Mouse (Mus musculus): ENCODE measurements around the gene Pltp. TPM values are rescaled to one million over a fixed set of nuclear protein-coding genes. Genes with fewer than 3 reads are reported as not detected.
"Not testable (repeated sequence)": the region's sequence is repeated elsewhere in the genome, so short reads cannot be mapped to it uniquely, and the experiment has no call there.

The Pltp gene
- total RNA-seq, 2 experiments from 2014 or later = 72.9 to 79.2 TPM

DNA sequence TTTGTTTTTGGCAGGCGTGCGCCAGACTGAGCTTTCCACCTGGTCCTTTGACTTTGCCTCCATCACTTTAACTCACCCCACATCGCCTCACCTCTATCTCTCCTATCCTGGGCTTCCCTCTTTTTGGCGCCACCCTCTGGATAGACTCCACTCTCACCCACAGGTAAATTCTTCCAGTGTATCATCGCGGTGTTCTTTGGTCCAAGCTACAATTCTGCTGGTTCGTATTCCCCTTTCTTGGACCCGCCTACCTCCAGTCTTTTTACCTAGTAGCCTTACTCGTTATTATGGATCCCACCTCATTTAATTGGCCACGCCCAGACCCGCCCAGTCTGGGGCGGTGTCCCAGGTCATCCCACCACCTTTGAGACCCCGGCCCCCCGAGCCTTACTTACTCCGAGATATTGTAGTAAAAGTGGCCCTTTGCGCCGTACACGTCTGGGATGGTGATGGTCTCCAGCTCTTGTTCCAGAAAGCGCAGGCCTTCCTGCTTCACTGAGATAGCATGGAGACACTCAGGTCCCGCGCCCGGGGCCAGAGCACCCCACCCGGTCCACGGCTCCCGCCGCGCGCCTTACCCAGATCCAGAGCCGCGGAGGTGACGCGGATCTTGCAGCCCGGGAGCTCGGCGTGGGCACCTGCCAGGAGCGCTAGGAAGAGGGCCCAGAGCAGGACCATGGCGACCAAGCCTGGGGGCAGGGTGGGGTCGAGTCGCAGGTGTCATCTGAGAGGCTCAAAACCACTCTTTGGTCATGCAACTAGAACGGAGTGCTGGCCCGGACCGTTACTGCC lies 1.0 kb downstream of the Pltp start:
- no peak for DNase-seq (ENCODE audit: low spot score in 2 of 2)

DNA sequence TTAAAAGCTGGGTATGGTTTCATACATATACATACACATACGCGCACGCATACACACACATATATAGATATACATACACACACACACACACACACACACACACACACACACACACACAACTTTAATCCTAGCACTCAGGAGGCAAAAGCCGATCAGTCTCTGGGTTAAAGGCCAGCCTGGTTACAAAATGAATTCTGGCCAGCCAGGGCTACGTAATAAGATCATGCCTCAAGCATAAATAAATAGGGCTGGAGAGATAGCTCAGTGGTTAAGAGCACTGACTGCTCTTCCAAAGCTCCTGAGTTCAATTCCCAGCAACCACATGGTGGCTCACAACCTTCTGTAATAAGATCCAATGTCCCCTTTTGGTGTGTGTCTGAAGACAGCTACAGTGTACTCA lies 1.9 kb downstream of the Pltp start:
- DNase-seq (ENCODE audit: low spot score in 2 of 2) = not testable (repeated sequence)

DNA sequence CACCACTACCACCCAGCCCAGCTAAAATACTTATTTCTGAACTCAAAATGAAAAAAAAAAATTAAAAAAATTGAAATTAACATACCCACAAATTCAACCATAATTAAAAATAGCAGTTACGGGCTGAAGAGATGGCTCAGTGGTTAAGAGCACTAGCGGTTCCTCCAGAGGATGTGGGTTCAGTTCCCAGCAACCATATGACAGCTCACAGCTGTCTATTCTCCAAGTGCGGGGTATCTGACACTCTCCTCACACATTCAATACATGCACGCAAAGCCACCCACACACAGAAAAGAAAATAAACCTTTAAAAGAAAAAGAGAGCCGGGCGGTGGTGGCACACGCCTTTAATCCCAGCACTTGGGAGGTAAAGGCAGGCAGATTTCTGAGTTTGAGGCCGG lies 7.5 kb downstream of the Pltp start:
- no peak for DNase-seq (ENCODE audit: low spot score in 2 of 2)

DNA sequence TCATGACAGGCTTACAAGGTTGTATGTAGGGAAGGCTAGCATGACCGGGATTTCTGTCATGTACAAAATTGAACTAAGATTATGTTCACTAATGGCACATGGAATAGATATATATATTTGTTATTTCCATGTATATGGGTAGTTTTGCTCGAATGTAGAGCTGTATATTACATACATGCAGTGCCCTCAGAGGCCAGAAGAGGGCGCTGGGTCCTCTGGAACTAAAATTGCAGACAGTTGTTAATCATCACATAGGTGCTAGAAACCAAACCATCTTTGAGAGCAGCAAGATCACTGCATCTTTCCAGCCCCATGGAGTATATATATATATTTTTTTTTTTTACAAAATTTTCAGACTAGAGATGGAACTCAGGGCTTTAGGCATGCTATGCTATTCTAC lies 11.7 kb downstream of the Pltp start:
- DNase-seq (ENCODE audit: low spot score in 2 of 2) = no peak

DNA sequence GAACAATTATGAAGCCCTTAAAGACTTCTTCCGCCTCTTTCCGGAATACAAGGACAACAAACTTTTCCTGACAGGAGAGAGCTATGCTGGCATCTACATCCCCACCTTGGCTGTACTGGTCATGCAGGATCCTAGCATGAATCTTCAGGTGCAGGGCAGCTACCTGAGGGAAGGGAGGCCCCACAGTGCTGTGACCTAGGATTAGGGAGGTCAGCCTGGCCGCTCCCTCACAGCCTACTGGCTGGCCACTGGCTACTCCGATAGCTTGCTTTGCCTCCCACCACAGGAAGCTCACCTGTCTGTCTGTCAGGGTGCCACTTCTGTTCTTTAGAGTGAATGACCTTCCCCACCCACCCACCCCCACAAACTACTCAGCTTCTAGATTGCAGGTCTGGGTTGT lies 22.3 kb downstream of the Pltp start:
- DNase-seq (ENCODE audit: low spot score in 2 of 2) = no peak

DNA sequence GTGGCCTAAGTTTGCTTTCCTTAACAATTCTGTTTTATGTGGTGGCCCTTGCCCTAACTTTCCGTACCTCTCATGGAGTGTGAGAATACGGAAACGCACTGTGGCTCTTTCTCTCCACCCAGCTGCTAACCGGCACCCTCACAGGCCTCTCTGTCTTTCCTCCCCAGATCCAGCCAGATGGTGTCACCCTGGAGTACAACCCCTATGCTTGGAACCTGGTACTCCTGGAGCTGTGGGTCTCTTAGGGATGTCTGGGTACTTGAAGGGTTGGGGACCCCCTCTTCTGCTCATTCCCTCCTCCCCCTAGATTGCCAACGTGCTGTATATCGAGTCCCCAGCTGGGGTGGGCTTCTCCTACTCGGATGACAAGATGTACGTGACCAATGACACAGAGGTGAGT lies 23.0 kb downstream of the Pltp start:
- no peak for DNase-seq (ENCODE audit: low spot score in 2 of 2)

DNA sequence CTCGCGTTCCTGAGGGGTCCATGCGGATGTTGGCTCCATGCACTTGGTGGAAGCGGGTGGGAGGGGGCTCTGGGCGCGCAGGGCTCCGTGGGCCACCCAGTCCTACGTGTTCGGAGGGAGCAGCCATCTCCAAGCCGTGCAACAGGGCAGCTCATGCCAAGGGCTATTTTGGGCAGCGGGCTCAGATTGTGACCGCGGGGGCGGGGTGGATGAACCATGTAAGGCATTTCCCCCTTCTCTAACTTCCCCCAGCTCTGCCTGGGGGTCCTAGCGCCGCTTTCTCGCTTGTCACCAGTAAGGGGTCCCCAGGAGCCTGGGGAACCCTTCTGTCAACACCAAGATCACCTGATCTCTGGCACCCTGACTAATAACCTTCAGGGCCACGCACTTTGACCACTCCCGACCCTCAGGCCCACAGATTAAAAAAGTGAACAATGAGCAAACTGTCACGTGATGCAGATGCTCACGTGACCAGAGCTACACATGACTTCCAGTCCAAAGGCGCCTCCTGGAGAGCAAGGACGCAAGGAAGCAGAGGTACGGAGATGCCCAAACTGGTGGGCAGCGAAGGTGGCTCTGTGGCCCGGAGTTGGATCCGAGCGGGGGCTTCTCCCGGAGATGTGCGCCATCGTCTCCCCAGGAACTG lies 24.1 kb downstream of the Pltp start, which contains the start of gene Neurl2:
Gene Neurl2, minus strand, starts transcription at position 143 of the 646 bp plus-strand sequence.
- DNase-seq (ENCODE audit: low spot score in 2 of 2) = peak; percentile 93 to 94

DNA sequence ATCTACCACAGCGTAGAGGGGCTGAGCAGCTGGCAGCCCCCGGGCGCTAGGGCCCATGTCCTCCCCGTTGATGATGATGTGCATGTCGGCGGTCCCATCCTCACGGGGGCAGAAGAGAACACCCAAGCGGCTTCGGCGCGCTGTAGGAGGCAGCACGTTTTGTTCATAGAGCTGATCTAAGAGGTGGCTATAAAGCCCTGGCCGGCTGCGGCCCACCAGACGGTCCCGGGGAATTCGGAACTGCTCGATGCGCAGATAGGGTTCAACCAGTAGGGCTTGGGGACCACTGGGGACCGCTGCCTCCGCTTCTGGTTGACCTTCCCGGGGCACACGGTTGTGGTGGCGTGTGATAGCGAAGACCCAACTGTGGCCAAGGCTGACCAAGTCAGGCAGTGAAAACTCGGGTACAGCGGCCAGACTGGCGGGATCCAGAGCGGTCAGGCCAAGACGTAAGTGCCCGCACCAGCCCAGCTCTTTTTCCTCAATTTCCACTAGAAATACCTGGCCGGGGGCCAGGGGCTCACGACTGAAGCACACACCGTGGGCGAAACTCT lies 24.7 kb downstream of the Pltp start, which contains the start of gene Ctsa:
Gene Ctsa, plus strand, starts transcription at position 126 of the 554 bp plus-strand sequence.
- peak; percentile 79 to 87 for DNase-seq (ENCODE audit: low spot score in 2 of 2)

DNA sequence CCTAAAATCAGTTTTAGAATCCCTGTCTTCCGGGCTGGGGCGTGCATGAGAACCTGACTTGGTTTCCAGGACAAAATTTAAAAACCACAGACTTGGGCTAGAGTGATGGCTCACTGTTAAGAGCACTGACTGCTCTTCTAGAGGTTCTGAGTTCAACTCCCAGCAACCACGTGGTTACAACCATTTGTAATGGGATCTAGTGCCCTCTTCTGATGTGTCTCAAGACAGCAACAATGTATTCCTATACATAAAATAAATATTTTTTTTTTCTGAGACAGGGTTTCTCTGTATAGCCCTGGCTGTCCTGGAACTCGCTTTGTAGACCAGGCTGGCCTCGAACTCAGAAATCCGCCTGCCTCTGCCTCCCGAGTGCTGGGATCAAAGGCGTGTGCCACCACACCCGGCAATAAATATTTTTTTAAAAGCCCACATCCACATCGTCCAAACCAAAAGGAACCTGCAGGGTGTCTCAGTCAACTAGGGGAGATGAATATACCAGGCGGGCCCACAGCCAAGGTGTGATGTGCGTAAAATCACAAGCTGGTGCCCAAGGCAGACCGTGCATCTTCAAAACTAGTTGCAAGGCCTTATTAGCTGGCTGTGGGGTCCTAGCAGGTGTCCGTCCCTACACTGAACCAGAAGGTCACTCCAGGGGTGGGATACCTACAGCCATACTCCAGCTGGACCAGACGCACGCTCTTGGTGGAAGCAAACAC lies 25.3 kb downstream of the Pltp start:
- no peak for DNase-seq (ENCODE audit: low spot score in 2 of 2)

DNA sequence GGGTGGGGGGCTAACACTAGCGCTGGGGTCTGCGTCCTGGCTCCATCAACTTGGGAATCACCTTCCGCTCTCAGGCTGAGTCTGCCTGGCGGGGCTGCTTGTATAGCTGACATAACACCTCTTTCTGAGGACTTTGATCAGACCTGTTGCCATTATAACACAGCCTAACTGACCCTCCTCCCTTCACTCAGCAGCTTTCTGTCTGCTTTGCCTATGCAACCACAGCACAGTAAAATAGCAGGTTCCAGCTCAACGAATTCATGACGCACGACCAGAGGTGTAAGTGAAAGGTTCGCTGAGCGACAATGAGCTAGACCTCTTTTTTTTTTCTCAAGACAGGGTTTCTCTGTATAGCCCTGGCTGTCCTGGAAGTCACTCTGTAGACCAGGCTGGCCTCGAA lies 26.5 kb downstream of the Pltp start:
- no peak for DNase-seq (ENCODE audit: low spot score in 2 of 2)

DNA sequence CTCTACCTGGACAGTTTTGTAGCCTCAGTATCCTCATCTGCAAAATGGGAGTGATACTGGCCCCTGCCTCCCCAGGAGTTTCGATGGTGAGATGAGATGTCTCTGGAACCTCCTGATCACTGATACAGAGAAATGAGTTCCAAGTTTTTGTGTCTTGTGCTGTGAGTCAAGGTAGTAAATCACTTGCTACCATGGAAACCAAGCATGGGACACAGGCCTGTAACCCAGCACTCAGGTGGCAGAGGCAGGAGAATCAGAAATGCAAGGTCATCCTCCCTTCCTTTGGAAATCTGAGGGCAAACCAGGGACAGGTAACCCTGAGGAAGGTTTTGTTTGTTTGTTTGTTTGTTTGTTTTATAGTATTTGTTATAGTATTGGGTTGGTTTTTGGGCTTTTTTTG lies 28.4 kb downstream of the Pltp start:
- no peak for DNase-seq (ENCODE audit: low spot score in 2 of 2)

DNA sequence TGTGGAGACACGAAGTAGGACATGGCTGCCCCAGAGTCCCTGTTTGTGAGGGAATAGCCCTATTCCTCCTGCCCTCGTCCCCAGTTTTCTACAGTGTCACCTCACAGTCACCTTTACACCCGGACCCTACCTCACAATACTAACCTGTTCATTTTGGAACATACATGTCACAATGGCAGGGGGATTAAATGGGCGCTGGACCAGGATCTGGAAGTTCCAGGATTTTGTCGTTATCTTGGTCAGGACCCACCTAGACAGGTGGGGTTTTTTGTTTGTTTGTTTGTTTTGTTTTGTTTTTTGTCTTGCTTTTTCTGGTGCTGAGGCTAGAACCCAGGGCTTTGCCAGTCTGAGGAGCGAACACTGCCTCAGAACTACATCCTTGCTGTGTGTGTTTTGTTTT lies 29.1 kb downstream of the Pltp start, which contains the start of gene Spata25:
Gene Spata25, minus strand, starts transcription at position 101 of the 400 bp plus-strand sequence.
- DNase-seq (ENCODE audit: low spot score in 2 of 2) = no peak

DNA sequence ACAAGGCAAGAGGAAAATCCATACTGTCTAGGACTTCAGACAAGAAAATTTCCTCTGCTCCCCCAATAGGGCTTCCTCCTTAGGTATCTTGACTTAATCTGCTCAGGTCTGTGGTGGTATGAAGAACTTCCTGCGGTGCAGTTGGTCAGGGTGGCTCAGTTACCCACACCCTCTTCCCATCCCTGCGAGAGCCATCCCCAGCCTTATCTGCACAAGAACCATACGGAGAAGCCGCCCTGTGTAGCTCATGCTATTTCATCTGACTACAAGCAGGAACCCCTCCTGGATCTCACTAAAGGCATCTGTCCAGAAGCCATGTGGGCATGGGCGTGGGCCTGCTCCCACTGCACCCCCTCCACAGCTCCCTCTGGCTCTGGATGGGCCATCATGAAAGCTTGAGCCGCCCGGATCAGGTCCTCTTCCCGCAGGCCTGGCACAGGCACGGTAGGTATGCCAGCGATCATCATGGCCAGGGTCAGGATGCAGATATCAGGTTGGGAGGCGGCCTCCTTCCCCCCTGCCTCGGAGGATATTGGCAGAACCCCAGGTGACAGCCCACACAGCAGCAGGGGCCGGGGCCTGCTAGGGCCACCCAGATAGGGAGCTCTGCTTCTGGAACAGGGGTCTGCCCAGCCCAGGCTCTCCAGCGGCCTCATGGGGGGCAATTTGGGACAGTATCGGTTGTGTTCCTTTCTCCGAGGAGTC lies 30.2 kb downstream of the Pltp start:
- DNase-seq (ENCODE audit: low spot score in 2 of 2) = no peak

DNA sequence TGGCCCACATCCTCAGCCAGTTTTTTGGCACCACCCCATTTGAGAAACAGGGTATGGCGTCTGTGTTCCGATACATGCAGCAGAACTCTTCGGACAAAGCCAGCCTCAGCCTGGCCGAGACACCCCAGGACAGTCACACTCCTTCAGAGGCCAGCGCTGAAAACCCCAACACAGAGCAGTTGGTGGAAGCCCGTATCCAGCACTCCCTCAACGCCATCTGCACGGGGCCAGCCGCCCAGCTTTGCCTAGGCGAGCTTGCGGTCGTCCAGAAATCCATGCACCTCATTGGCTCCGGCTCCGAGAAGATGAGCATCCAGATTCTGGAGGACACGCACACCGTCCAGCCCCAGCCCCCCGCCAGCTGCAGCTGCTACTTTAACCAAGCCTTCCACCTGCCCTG lies 32.0 kb downstream of the Pltp start:
- no peak for DNase-seq (ENCODE audit: low spot score in 2 of 2)

DNA sequence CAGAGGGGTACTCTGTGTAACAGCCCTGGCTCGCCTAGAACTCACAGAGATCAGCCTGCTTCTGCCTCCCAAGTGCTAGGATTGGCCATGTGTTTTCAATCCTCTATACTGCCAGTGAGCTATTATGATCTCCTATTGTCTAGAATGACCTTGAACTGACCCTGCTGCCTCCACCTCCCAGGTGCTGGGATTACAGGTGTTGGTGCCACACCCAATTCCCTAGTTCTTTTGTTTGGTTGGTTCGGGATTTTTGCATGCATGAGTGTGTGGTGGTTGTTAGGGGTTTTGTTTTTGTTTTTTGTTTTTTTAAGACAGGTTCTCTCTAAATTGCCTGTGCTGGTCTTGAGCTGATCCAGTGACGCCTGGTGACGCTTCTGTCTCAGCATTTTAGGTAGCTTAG lies 33.5 kb downstream of the Pltp start:
- no peak for DNase-seq (ENCODE audit: low spot score in 2 of 2)

DNA sequence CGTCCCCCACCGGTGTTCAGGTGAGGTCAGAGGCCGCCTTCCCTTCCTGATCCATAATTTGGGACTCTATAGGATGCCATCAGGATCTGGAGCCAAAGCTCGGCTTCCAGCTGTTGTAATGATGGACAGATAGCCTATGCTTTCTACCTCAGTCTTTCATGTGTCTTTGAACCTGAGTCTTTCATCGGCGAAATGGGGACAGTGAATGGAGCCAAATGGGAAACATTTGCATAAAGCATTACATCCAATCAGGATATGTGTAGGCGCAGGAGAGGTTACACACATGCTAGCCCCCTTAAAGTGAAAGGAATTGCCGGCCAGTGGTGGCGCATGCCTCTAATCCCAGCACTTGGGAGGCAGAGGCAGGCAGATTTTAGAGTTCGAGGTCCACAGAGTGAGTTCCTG lies 34.3 kb downstream of the Pltp start:
- DNase-seq (ENCODE audit: low spot score in 2 of 2) = peak in 1 of 2 experiments; percentile 27

DNA sequence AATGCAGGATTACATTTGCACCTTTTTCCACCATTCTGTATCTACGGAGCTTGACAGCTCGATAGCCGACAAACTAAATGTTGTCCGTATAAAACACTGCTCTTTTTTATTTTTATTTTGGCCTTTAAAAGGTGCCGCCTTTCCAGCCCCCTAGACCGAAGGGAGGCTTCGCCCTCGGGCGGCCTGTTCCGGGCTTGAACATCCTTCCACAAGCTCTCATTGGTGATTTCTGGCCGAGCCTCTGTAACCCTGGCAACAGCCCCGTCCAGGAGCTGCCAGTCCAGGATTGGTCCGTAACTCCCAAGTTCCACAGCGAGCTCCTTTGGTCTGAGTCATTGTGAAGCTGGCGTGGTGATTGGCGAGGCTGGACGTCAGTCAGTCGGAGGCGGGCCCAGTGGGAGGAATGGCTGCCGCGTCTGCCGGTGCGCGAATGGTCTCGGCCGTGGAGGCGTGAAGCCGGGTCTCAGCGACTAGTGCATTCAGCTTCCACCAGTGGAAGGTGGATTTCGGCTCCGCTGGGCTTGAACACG lies 34.8 kb downstream of the Pltp start, which contains the start of gene Zswim1:
Gene Zswim1, plus strand, starts transcription at position 51 of the 530 bp plus-strand sequence.
- peak; percentile 100 for DNase-seq (ENCODE audit: low spot score in 2 of 2)

DNA sequence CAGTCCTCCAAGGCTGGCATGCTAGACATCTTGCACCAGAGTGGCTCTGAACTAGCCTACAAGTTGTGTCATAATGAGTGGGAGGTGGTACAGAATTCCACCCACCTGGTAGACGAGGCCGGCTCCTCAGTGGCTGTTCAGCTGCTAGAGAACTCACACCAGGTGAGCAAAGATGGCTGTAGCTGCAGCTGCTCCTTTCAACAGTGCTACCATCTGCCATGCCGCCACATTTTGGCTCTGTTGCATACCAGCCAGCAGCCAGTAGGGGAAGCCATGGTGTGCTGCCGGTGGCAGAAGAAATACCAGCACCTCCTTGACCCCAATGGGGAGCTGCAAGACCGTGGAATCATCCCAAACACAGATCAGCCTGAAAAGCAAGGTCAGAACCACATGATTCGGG lies 36.5 kb downstream of the Pltp start:
- no peak for DNase-seq (ENCODE audit: low spot score in 2 of 2)

DNA sequence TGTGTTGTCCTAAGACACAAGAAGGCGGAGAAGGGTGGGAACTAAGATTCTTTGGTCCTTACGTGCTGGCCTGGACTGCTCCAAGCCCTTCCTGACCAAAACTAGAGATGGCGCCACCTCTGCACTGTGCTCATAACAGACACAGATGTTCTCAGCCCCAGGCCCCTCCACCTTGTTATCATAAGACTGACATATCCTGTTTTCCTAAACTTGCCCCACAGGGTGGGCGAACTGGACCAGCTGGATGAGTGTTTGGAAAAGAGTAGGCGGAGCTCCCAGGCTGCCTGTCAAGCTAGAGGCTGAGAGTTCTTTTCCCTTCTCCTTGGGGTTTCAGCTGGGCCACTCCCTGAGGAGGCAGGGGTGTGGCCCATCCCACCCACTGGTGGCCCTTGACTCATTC lies 39.8 kb downstream of the Pltp start:
- no peak for DNase-seq (ENCODE audit: low spot score in 2 of 2)

DNA sequence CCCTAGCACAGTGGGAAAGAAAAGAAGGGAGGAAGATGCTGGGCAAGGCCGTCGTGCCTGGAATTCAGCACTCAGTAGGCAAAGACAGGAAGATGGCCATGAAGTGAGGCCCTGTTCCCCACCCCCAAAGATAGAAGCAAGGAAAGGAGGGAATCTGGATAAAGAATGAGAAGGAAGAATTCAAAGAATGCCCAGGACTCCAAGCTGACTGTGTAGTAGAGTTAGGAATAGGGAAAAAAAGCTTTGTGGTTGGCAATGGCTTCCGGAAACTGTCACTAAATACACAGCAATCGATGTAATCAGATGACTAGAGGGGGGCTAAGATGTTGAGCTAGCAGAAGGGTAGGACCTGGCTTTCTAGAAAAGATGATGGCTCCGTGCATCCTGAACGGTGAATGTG lies 40.3 kb downstream of the Pltp start:
- no peak for DNase-seq (ENCODE audit: low spot score in 2 of 2)

DNA sequence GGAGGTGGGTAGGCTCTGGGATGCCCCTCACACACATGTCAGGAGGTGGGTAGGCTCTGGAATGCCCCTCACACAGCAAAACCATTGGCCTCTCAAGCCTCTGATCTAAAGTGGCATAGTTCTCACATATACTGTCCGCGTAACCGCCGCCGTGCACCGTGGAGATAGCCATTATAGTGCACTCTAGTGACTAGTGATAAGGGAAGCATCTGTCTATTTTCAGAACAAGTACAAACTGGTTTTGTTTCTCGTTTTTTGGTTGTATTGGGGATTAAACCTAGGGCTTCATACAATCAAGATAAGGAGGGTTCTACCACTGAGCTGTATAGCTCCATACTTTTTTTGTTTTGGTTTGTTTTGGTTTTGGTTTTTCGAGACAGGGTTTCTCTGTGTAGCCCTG lies 41.7 kb downstream of the Pltp start:
- DNase-seq (ENCODE audit: low spot score in 2 of 2) = no peak
